Mouse (Mus musculus): ENCODE measurements around the gene Birc5.
"Not testable (repeated sequence)": the region's sequence is repeated elsewhere in the genome, so short reads cannot be mapped to it uniquely, and the experiment has no call there.

The Birc5 gene

GRCm38 (mm10) chr11:117848985-117849671 is at the start of gene Birc5:
Birc5 (plus strand) TSS chr11:117849251.
- DNase-seq (ENCODE audit: low spot score in 2 of 2) = peak; percentile 94 to 97

DNA sequence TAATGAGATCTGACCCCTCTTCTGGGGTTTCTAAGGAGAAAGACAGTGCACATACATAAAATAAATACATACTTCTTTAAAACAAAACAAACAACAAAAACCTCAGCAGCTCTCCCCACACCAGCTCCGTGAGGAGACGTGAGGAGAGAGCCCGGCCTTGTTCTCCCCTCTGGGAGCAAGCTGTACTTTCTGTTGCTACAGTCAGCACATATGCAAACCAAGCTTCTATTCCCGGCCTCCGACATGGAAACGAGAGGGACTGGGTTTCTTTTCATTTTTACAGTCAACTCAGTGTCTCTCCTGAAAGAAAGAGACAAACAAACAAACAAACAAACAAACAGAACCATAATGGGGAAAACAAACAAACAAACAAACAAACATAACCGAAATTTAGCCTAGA is 49.0 kb upstream of the Birc5 start:
- DNase-seq (ENCODE audit: low spot score in 2 of 2) = no peak

DNA sequence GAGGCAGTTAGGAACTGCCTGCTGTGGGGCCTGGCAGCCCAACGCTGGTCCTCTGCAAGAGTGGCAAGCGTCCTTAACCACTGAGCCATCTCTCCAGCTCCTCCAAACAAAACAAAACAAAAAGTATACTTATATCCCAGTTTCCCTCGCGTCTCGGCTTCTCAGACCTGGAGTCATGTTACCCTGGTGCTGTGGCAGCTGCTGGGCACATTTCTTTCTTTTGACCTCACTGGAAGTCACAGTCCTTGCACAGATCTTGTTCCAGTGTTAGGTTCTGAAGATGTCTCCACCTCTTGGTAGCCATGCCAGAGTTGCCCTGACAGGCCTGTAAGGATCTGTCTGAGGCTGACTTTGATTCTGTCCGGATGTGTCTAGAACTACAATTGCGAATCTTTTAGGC is 47.4 kb upstream of the Birc5 start:
- DNase-seq (ENCODE audit: low spot score in 2 of 2) = no peak

DNA sequence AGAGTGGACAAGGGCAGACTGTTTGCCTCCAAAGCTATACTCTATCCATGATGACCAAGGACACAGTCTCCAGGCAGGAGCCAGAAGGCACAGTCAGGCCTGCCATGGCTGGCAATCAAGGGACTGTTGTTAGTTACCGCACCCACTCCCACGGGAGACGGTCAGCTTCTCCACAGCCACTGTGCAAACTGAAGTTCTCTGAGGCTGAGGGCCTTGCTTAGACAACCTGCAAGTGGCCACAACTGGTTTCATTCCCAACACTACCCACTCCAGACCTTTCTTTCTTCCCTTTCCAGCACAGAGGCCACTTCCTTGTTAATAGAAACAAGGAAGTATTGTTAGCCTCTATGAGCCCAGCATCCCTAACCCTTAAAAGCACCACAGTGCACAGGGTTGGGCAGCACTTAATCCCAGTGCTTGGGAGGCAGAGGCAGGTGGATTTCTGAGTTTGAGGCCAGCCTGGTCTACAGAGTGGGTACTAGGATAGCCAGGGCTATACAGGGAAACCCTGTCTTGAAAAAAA is 45.8 kb upstream of the Birc5 start:
- no peak for DNase-seq (ENCODE audit: low spot score in 2 of 2)

- no peak for DNase-seq (ENCODE audit: low spot score in 2 of 2)
Measured at GRCm38 (mm10) chr11:117806781-117807180, 42.3 kb upstream of the Birc5 start.

DNA sequence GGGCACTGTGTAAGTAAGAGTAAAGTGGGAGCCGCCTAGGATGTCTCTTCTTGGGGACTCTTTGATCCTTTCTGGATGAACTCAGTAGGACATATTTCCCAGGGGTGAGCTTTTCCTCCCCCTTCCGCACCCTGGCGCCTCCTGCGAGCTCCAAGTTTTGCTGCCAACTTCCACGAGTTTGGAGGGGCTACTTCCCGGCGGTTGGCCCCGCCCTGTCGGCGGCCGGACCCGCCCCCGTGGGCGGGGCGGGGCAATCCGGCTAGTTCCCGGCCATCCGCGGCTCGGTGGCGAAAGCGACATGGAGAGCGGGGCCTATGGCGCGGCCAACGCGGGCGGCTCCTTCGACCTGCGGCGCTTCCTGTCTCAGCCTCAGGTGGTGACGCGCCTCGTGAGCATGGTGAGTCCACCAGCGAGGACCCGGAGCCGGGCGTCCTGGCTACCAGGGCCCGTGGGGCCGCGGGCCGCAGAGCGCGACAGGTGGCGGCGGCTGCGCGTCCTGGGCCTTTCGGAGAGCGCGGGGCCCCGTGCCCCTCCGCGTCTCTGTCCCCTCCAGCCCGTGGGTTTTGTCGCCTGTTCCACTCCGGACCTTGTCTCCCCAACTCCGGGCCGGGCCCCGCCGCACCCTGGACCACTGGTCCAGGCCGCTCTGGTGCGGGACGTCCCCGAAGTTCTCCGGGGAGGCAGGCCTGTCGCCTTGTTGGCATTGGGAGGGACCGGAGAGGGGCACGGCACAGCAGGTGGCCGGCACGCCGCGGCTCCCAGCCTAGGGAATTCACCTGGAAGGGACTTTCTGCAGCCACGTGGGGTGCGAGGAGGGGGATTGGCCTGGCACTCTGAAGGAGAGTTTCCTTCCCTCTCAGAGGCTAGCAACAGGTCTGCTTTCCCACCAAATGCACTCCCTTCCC is 39.4 kb upstream of the Birc5 start, which contains the start of the genes Gm20708 and Syngr2:
TSS of gene Gm20708 (plus strand) at position 262 of the 905 bp plus-strand sequence.
TSS of gene Syngr2 (plus strand) at position 262 of the 905 bp plus-strand sequence.
- DNase-seq (ENCODE audit: low spot score in 2 of 2) = no peak

DNA sequence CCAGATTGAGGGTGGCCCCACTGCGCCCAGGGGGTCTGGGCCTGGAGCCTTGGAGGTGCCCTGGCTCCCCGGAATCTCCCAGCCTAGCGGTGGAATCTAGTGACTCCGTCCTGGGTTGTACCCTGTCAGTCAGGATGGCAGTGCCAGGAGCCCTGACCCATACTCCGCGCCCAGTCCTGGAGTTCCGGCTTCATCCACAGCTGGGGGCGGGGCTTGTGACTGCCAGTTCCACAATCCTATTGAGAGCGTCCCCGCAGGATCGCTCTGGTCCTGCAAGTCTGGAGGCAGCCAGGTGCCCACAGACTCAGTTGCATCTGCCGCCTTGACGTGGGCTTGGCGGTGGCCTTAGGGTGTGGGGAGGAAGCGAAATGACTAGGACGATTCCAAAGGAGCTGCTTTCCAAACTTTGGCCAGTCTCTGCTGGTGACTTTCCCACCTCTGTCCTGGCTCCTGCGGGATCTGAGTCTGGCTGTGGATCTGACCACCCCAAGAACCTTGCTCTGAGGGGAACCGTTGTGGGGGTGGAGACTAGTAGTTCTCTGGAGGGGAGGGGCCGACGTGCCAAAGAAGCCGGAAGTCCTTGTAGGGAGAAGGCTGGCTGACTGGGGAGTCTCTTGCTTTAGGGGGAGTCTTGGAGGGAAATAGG is 38.5 kb upstream of the Birc5 start:
- DNase-seq (ENCODE audit: low spot score in 2 of 2) = peak; percentile 46 to 56

- DNase-seq (ENCODE audit: low spot score in 2 of 2) = no peak
Measured at GRCm38 (mm10) chr11:117813867-117814266, 35.2 kb upstream of the Birc5 start.

- DNase-seq (ENCODE audit: low spot score in 2 of 2) = no peak
Measured at GRCm38 (mm10) chr11:117814704-117815366, 34.2 kb upstream of the Birc5 start.

DNA sequence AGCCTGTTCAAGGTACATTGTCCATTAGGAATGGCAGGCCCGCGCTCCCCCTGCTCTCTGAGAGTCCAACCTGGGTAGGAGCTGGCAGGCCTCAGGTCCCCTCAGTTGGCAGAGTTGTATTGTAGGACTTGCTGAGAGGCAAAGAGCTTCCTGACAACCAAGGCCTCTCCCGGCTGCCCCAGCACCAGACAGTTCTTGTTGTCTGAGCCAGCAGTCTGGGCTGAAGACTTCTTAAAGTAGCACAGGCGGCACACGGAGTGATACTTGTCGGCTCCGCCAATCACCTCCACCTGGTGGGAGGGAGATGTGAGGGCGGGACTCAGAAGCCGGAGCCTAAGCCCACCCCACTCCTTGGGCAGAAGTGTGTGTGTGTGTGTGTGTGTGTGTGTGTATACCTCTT is 33.2 kb upstream of the Birc5 start:
- not testable (repeated sequence) for DNase-seq (ENCODE audit: low spot score in 2 of 2)

DNA sequence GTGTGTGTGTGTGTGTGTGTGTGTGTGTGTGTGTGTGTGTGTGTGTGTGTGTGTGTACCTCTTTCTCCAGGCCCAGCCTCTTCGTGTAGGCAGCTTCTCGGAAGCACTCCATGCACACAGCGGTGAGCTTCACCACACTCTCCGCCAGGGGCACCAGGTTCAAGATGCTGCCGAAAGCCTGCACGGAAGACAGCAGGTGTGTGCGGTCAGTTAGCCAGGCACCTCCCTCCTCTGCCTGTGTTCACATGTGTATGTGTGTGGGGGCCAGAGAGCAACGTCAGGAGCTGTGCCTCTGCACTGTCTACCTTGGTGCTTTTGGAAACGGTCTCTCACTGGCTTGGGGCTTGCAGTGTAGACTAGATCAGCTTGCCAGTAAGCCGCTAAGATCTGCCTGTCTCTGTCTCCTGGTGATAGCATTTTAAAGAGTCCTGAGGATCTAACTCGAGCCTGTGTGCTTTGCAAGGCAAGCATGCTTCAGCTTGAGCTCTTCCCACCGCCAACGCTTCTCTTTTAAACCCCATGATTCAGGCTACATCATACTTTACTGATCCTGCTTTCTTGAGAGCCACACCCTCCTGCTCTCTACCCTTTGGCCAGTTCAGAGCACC is 32.6 kb upstream of the Birc5 start:
- DNase-seq (ENCODE audit: low spot score in 2 of 2) = no peak

DNA sequence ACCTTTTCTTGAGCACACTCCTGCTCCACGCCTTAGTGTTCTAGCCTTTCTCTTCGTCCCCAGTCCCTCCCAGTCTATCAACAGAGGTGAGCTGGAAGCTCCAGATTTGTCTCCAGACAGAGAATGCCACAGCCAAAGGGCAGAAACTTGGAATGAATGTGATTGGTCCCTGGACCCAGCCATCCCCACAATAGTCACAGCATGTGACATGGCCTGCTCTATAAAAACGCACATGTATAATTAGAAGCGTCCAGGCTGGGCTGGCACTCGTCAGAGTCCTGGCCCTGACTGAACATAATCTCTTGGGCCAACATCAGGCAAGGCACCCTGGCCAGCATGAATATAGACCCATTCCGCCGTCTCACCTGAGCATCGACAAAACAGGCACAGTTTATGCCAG is 30.0 kb upstream of the Birc5 start:
- no peak for DNase-seq (ENCODE audit: low spot score in 2 of 2)

GRCm38 (mm10) chr11:117820173-117820572 is 28.9 kb upstream of the Birc5 start:
- no peak for DNase-seq (ENCODE audit: low spot score in 2 of 2)

DNA sequence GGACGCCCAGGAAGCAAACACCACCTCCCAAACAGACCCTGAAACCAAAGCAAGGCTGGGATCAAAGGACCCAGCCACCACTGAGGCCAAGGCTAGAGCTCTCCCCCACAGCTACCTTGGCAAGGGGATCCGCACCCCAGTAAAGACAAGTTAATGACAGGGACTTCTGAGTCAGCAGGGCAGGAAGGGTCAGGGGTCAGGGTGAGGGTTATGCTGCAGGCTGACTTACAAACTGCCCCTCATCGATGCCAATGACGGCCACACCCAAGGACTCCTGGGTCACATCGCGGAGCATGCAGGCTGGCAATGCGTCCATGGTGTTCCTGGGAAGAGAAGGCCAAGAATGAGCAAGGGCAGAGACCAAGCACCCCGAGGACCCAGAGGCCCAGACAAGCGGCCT is 27.2 kb upstream of the Birc5 start:
- DNase-seq (ENCODE audit: low spot score in 2 of 2) = no peak

- no peak for DNase-seq (ENCODE audit: low spot score in 2 of 2)
Measured at GRCm38 (mm10) chr11:117822728-117823241, 26.3 kb upstream of the Birc5 start.

DNA sequence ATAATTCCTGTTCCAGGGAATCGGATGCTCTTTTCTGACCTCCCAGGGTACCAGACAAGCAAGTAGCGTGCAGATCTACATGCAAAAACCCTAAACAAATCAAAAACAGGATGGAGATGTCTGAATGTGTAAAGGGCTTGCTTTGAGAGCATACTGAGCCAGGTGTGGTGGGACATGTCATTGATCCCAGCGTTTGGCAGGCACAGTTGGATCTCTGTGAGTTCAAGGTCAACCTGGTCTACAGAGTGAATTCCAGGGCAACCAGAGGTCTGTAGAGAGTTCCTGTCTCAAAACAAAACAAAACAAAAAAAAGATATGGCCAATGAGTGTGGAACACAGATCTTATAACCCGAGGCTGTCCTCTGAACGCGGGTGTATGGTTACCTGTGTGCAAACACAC is 25.6 kb upstream of the Birc5 start:
- DNase-seq (ENCODE audit: low spot score in 2 of 2) = no peak

GRCm38 (mm10) chr11:117824060-117824969 is 24.7 kb upstream of the Birc5 start:
- peak; percentile 74 to 86 for DNase-seq (ENCODE audit: low spot score in 2 of 2)

- no peak for DNase-seq (ENCODE audit: low spot score in 2 of 2)
Measured at GRCm38 (mm10) chr11:117825333-117826101, 23.5 kb upstream of the Birc5 start, which contains the start of the genes Afmid and Tk1. Afmid (plus strand) TSS chr11:117825924. Tk1 (minus strand) TSS chr11:117826092.

GRCm38 (mm10) chr11:117826164-117826563 is 22.9 kb upstream of the Birc5 start:
- DNase-seq (ENCODE audit: low spot score in 2 of 2) = no peak

All from frontal cortex, postnatal 36 days (tissue).